Mouse (Mus musculus) forebrain, postnatal 0 days (tissue): ENCODE results near the gene Gzmm. TPM values are rescaled to one million over a fixed set of nuclear protein-coding genes. Genes with fewer than 3 reads are reported as not detected.

ENCODE experiments used
- ATAC-seq: fragments of 200-750 bp; cut with Nextera tagmentation; 2 replicates; pipeline ENCODE4 v1.8.0; 2017; ENCODE audit warnings: mild to moderate bottlenecking, moderate library complexity
- DNase-seq: peaks from one replicate; pipeline ENCODE4 v3.0.0-alpha.2; 2015
- H3K27ac ChIP-seq: fragments of 300-500 bp; sonication (generic); 2 replicates; pipeline ENCODE4 v1.5.1; 2014; ENCODE audit warnings: low read depth, mild to moderate bottlenecking, antibody characterized with exemption, low read length, moderate library complexity, mixed read lengths
- H3K27me3 ChIP-seq: fragments of 300-500 bp; sonication (generic); 2 replicates; pipeline ENCODE4 v1.6.1; 2014; ENCODE audit warnings: mild to moderate bottlenecking, low read length, mixed read lengths; ENCODE audit not compliant: insufficient read depth
- H3K36me3 ChIP-seq: fragments of 300-500 bp; sonication (generic); 2 replicates; pipeline ENCODE4 v1.6.1; 2014; ENCODE audit warnings: mild to moderate bottlenecking, moderate library complexity; ENCODE audit not compliant: insufficient read depth
- H3K4me1 ChIP-seq: fragments of 300-500 bp; sonication (generic); 2 replicates; pipeline ENCODE4 v1.6.1; 2014; ENCODE audit warnings: antibody characterized with exemption; ENCODE audit not compliant: insufficient read depth
- H3K4me2 ChIP-seq: fragments of 300-500 bp; sonication (generic); 2 replicates; pipeline ENCODE4 v1.6.1; 2014; ENCODE audit warnings: low read depth, mild to moderate bottlenecking, moderate library complexity
- H3K4me3 ChIP-seq: fragments of 300-500 bp; sonication (generic); 2 replicates; pipeline ENCODE4 v1.5.1; 2014; ENCODE audit warnings: low read depth, low read length, mixed read lengths
- H3K9ac ChIP-seq: fragments of 300-500 bp; sonication (generic); 2 replicates; pipeline ENCODE4 v1.6.1; 2014; ENCODE audit warnings: mild to moderate bottlenecking
- H3K9me3 ChIP-seq: fragments of 300-500 bp; sonication (generic); 2 replicates; pipeline ENCODE4 v1.6.1; 2016; ENCODE audit warnings: low read length
- CTCF ChIP-seq: sonication (generic); IDR thresholded peaks from 2 replicates; pipeline ENCODE4 v1.5.1; 2016; ENCODE audit warnings: antibody characterized with exemption, control low read depth, low read depth
- WGBS: fragments of 180-500 bp; shearing (Covaris S2); extraction: QIAGEN DNeasy Blood & Tissue Kit; methylation state at CpG from one replicate; pipeline ENCODE4 v1.1.7; 2014; 5-methylcytosine and 5-hydroxymethylcytosine counted together
- polyA plus RNA-seq: library from polyadenylated mRNA; unstranded; fragments of >200 nt; fragmentation: Nextera tagmentation; extraction: Ambion mirVana; gene quantifications from 2 replicates; pipeline ENCODE4 v1.2.1, GENCODE M21; 2015
- total RNA-seq: library from RNA; depleted of rRNA; stranded (reverse); fragments of >200 nt; gene quantifications from 2 replicates; pipeline ENCODE4 v1.2.3, GENCODE M21; 2014

Gzmm gene
- total and polyA plus RNA-seq, 2 experiments from 2014 or later: 1.1 to 3.3 TPM

DNA sequence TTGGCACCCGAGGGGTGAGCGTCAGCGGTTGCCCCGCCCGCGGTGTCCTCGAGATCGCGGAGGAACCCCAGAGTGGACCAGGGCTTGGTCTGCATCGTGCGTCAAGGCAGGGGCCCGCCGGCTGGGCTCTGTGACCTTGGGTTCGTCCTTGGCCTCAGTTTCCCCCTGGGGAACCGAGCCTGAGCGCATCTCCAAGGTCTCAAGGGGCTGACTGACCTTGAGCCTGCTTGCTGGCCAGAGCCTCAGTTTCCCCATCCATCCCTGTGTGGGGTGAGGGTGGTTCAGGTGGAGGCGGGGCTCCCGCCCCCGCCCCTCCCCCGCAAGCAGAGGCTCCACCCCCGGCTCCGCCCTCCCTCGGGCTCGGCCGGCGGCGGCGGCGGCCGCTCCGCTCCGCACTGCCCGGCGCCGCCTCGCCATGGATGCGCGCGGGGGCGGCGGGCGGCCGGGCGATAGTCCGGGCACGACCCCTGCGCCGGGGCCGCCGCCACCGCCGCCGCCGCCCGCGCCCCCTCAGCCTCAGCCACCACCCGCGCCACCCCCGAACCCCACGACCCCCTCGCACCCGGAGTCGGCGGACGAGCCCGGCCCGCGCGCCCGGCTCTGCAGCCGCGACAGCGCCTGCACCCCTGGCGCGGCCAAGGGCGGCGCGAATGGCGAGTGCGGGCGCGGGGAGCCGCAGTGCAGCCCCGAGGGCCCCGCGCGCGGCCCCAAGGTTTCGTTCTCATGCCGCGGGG lies 27.6 kb downstream of the Gzmm start, which contains the start of gene Hcn2:
Gene Hcn2, plus strand, starts transcription at position 381 of the 734 bp plus-strand sequence.
- DNase-seq: peak; percentile 47
- WGBS: 5% methylated on average over 71 of the region's 91 CpGs
- Histone ChIP-seq H3K4me3 (peak within 1 kb of the TSS; percentile 79), H3K36me3 (peaks cover 6% of the 10 kb centered on the region), H3K27ac (peak within 1 kb of the TSS; percentile 62), H3K9ac (peak within 1 kb of the TSS; percentile 72), H3K27me3 (peaks cover 12% of the 10 kb centered on the region), H3K4me1 (peaks cover 12% of the 10 kb centered on the region), H3K4me2 (peak within 1 kb of the TSS; percentile 93), H3K9me3 (no peaks in the 10 kb centered on the region)
- ATAC-seq: peak; percentile 65
- TF ChIP-seq CTCF: no peak

DNA sequence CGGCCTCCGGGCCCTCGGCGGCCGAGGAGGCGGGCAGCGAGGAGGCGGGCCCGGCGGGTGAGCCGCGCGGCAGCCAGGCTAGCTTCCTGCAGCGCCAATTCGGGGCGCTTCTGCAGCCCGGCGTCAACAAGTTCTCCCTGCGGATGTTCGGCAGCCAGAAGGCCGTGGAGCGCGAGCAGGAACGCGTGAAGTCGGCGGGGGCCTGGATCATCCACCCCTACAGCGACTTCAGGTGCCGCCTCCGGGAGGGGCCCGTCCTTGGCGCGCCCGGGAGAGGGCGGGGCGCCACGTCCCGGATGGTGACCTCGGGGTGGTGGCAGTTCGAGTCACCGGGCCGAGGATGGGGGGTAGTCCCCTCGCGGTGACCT lies 28.2 kb downstream of the Gzmm start:
- H3K27ac ChIP-seq: peak overlapping the region; percentile 62
- 4% methylated on average over 41 of the region's 44 CpGs for WGBS
- peaks cover 12% of the 10 kb centered on the region for H3K4me1 ChIP-seq
- no peak for TF ChIP-seq CTCF
- H3K27me3 ChIP-seq: peaks cover 12% of the 10 kb centered on the region
- DNase-seq: peak; percentile 52
- no peaks in the 10 kb centered on the region for H3K9me3 ChIP-seq
- H3K9ac ChIP-seq: peak overlapping the region; percentile 72
- peak; percentile 53 for ATAC-seq
- H3K36me3 ChIP-seq: peaks cover under 1% of the 10 kb centered on the region
- H3K4me2 ChIP-seq: peak overlapping the region; percentile 93
- H3K4me3 ChIP-seq: peak overlapping the region; percentile 79

DNA sequence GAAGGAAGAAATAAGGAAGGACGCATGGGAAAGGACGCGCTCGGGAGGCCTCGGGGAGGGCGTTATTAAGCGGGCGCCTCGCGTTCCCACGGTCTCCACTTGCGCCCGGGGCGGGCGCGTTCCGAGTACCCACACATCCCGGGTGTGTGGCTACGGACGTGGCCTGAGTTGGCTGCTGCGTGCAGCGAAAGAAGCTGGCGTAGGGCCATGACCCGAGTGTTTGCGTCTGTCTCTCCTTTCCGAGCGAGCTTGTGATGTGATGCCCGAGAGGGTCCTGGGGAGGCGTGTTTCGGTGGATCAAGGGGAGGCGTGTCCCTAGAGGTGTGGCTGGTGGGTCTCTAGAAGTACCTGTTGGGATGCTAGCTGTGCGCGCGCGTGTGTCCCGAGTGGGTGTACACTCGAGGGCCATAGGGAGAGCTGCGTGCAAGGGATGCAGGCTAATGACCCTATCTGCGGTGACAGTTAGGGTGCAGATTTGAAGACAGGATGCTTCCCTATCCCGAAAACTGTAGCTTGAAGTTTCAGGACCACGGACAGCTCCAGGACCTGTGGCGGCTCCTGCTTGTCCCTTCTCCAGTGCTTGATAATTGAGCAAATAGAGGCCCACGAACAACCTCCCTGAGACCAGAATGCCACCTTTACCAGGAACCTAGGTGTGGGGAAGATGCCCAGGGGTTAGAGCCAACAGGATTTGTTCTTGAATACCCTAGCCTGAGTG lies 29.0 kb downstream of the Gzmm start:
- Histone ChIP-seq H3K27me3 (peaks cover 12% of the 10 kb centered on the region), H3K27ac (no peak overlapping the region), H3K4me1 (peaks cover 12% of the 10 kb centered on the region), H3K4me2 (peak overlapping the region; percentile 93), H3K9me3 (no peaks in the 10 kb centered on the region), H3K9ac (peak overlapping the region; percentile 72), H3K36me3 (no peaks in the 10 kb centered on the region), H3K4me3 (peak overlapping the region; percentile 79)
- TF ChIP-seq CTCF: no peak
- peak; percentile 32; the same call in 1 of the 2 replicates for ATAC-seq
- peak; percentile 47 for DNase-seq
- 5% methylated on average over 43 of the region's 43 CpGs for WGBS

DNA sequence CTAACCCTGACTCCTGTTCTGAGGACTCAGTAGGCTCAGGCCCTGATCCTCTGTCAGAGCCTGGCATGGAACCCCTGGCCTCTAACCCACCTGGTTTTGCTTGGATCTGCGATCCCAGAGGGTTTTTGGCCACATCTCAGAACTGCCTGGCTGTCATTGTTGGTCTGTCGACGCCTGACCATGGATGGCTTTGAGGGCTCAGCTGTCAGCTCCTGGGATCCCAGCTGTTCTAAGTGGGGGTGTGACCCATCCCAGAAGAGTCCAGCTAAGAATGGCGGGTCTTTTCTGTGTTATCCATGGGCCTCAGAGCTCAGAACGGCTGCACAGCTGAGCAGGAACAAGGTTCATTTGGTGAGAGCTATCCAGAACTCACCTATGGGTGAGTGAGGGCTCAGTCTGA lies 32.3 kb downstream of the Gzmm start:
- Histone ChIP-seq H3K4me1 (peaks cover 9% of the 10 kb centered on the region), H3K36me3 (peaks cover 4% of the 10 kb centered on the region; the same call in 1 of the 2 replicates), H3K4me3 (no peak overlapping the region), H3K4me2 (no peak overlapping the region), H3K9me3 (no peaks in the 10 kb centered on the region), H3K27ac (no peak overlapping the region), H3K27me3 (peaks cover 2% of the 10 kb centered on the region; the same call in 1 of the 2 replicates), H3K9ac (no peak overlapping the region)
- no peak for TF ChIP-seq CTCF
- DNase-seq (no peak), ATAC-seq (no peak)
- 72% methylated on average over 5 of the region's 5 CpGs for WGBS

DNA sequence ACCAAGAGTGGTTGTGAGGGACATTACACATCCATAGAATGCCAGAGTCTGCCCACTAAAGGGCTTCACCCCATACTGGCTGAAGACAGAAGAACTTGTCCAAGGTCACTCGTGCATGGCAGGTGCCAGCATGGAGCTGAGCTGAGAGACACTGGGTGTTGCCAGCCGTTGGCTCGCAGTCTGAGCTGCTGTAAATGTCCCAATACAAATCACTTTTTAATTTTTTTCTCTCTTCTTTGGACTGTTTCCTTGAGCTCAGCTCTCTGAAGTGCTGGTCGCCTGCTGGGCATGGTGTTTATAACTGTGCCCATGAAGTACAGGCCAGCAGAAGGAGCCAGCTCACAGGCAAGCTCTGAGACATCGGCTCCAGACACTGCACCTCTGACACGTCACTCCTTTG lies 34.2 kb downstream of the Gzmm start:
- no peak overlapping the region for H3K9ac ChIP-seq
- H3K9me3 ChIP-seq: no peaks in the 10 kb centered on the region
- no peak for DNase-seq
- H3K36me3 ChIP-seq: peaks cover 4% of the 10 kb centered on the region; the same call in 1 of the 2 replicates
- H3K4me3 ChIP-seq: no peak overlapping the region
- peaks cover under 1% of the 10 kb centered on the region; the same call in 1 of the 2 replicates for H3K4me1 ChIP-seq
- peak; percentile 48 for ATAC-seq
- TF ChIP-seq CTCF: no peak
- WGBS: 54% methylated on average over 6 of the region's 6 CpGs
- H3K27me3 ChIP-seq: no peaks in the 10 kb centered on the region; the same call in 1 of the 2 replicates
- no peak overlapping the region for H3K4me2 ChIP-seq
- no peak overlapping the region for H3K27ac ChIP-seq

DNA sequence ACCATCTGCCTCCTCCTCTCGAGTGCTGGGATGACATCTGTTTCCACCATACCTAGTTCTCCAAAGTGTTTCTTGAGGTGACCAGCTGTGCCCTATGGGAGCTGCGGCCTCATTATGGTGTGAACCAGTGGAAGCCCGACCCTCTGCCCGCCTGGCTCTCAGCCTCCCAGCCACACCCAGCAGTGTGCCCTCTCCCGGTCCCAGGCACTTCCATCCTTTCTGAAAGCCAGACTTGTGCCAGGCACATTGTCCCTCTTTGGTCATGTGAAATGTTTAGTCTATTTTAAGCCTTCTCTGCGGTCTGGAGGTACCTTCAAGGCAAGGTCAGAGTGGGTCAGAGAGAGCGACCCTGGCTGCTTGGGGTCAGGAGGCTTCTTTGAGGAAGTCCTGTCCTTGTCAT lies 34.9 kb downstream of the Gzmm start:
- Histone ChIP-seq H3K36me3 (peaks cover 4% of the 10 kb centered on the region; the same call in 1 of the 2 replicates), H3K9me3 (no peaks in the 10 kb centered on the region)

DNA sequence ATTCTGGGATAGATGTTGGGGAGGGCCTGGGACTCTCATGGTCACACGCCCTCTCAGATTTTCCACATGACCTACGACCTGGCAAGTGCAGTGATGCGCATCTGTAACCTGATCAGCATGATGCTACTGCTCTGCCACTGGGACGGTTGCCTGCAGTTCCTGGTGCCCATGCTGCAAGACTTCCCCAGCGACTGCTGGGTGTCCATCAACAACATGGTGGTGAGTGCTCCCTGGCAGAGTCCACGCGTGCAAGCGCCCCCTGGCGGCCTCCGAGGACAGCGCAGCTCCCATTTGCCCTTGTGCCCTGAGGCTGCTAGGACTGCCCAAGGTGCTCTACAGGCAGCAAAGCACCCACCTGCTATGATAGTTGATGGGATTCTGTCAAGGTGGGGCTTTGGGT lies 37.3 kb downstream of the Gzmm start:
- Histone ChIP-seq H3K9ac (no peak overlapping the region), H3K36me3 (peaks cover 4% of the 10 kb centered on the region; the same call in 1 of the 2 replicates), H3K4me1 (no peaks in the 10 kb centered on the region), H3K27me3 (no peaks in the 10 kb centered on the region), H3K4me2 (no peak overlapping the region), H3K27ac (no peak overlapping the region), H3K4me3 (no peak overlapping the region), H3K9me3 (no peaks in the 10 kb centered on the region)
- ATAC-seq (no peak), DNase-seq (no peak)
- WGBS: 34% methylated on average over 11 of the region's 11 CpGs
- peak; percentile 58 for TF ChIP-seq CTCF

More for the DNA sequence above, 34.9 kb downstream of the Gzmm start:
- Histone ChIP-seq H3K9ac (no peak overlapping the region), H3K4me3 (no peak overlapping the region), H3K4me1 (no peaks in the 10 kb centered on the region), H3K27me3 (no peaks in the 10 kb centered on the region), H3K4me2 (no peak overlapping the region), H3K27ac (no peak overlapping the region)
- 89% methylated on average over 7 of the region's 7 CpGs for WGBS
- ATAC-seq: no peak
- no peak for TF ChIP-seq CTCF
- DNase-seq: no peak
